Mouse (Mus musculus) embryonic facial prominence, embryonic 14.5 days (tissue): ENCODE measurements around the gene Glb1. TPM values are rescaled to one million over a fixed set of nuclear protein-coding genes. Genes with fewer than 3 reads are reported as not detected.
"Not testable (repeated sequence)": the region's sequence is repeated elsewhere in the genome, so short reads cannot be mapped to it uniquely, and the experiment has no call there.

Source experiments
- ATAC-seq: fragments of 200-750 bp; cut with Nextera tagmentation; 2 replicates; pipeline ENCODE4 v1.8.0; 2017; ENCODE audit warnings: low read depth, moderate number of reproducible peaks, moderate TSS enrichment
- DNase-seq: peaks from one replicate; pipeline ENCODE4 v3.0.0-alpha.2; 2015; ENCODE audit warnings: low spot score
- H3K27ac ChIP-seq: fragments of 300-500 bp; sonication (generic); replicated peaks from 2 replicates; pipeline ENCODE4 v1.5.1; 2014; ENCODE audit warnings: low read depth, mild to moderate bottlenecking, low read length, moderate library complexity
- H3K27me3 ChIP-seq: fragments of 300-500 bp; sonication (generic); replicated peaks from 2 replicates; pipeline ENCODE4 v1.6.1; 2014; ENCODE audit warnings: low read length; ENCODE audit not compliant: control insufficient read depth, insufficient read depth
- H3K36me3 ChIP-seq: fragments of 300-500 bp; sonication (generic); 2 replicates; pipeline ENCODE4 v1.6.1; 2014; ENCODE audit warnings: low read length, mixed read lengths; ENCODE audit not compliant: control insufficient read depth, insufficient read depth
- H3K4me1 ChIP-seq: fragments of 300-500 bp; sonication (generic); 2 replicates; pipeline ENCODE4 v1.6.1; 2014; ENCODE audit warnings: antibody characterized with exemption, low read length; ENCODE audit not compliant: control insufficient read depth, insufficient read depth
- H3K4me2 ChIP-seq: fragments of 300-500 bp; sonication (generic); 2 replicates; pipeline ENCODE4 v1.6.1; 2014; ENCODE audit warnings: low read depth, mild to moderate bottlenecking, low read length, moderate library complexity, mixed read lengths
- H3K4me3 ChIP-seq: fragments of 300-500 bp; sonication (generic); 2 replicates; pipeline ENCODE4 v1.5.1; 2014; ENCODE audit warnings: low read depth, mild to moderate bottlenecking, low read length
- H3K9ac ChIP-seq: fragments of 300-500 bp; sonication (generic); 2 replicates; pipeline ENCODE4 v1.6.1; 2014; ENCODE audit warnings: low read depth, mild to moderate bottlenecking, low read length, moderate library complexity, mixed read lengths
- H3K9me3 ChIP-seq: fragments of 300-500 bp; sonication (generic); 2 replicates; pipeline ENCODE4 v1.6.1; 2016; ENCODE audit warnings: low read length; ENCODE audit not compliant: control insufficient read depth
- WGBS: fragments of 180-500 bp; shearing (Covaris S2); extraction: QIAGEN DNeasy Blood & Tissue Kit; methylation state at CpG from one replicate; pipeline ENCODE4 v1.1.7; 2014; 5-methylcytosine and 5-hydroxymethylcytosine counted together
- polyA plus RNA-seq: library from polyadenylated mRNA; unstranded; fragments of >200 nt; fragmentation: Nextera tagmentation; extraction: Ambion mirVana; gene quantifications from 2 replicates; pipeline ENCODE4 v1.2.1, GENCODE M21; 2014

The Glb1 gene
- 42.5 and 44.6 TPM in 2 replicates for polyA plus RNA-seq

GRCm38 (mm10) chr9:114400949-114401684 is at the start of gene Glb1, which contains the start of gene Tmppe:
TSS of gene Glb1 (plus strand) at chr9:114401076.
TSS of gene Tmppe (plus strand) at chr9:114401105.
- Histone ChIP-seq H3K9me3 (no peaks in the 10 kb centered on the region), H3K27ac (peak within 1 kb of the TSS; percentile 94), H3K4me3 (peak within 1 kb of the TSS; percentile 72), H3K36me3 (peaks cover 26% of the 10 kb centered on the region), H3K9ac (peak within 1 kb of the TSS; percentile 92), H3K4me2 (peak within 1 kb of the TSS; percentile 70), H3K27me3 (no peaks in the 10 kb centered on the region), H3K4me1 (peaks cover 5% of the 10 kb centered on the region; the same call in 1 of the 2 replicates)
- ATAC-seq (peak; percentile 99), DNase-seq (peak; percentile 95)
- under 1% methylated on average over 65 of the region's 73 CpGs for WGBS

- no peaks in the 10 kb centered on the region for H3K36me3 ChIP-seq
- ATAC-seq (peak; percentile 85), DNase-seq (peak; percentile 90)
- H3K9me3 ChIP-seq = no peaks in the 10 kb centered on the region
- H3K4me3 ChIP-seq = peak overlapping the region; percentile 54
- peak overlapping the region; percentile 93 for H3K4me2 ChIP-seq
- H3K4me1 ChIP-seq = no peaks in the 10 kb centered on the region
- no peaks in the 10 kb centered on the region for H3K27me3 ChIP-seq
- WGBS = 1% methylated on average over 48 of the region's 48 CpGs
- H3K9ac ChIP-seq = peak overlapping the region; percentile 63
- no peak overlapping the region for H3K27ac ChIP-seq
Measured at GRCm38 (mm10) chr9:114367783-114368470, 32.9 kb upstream of the Glb1 start.

DNA sequence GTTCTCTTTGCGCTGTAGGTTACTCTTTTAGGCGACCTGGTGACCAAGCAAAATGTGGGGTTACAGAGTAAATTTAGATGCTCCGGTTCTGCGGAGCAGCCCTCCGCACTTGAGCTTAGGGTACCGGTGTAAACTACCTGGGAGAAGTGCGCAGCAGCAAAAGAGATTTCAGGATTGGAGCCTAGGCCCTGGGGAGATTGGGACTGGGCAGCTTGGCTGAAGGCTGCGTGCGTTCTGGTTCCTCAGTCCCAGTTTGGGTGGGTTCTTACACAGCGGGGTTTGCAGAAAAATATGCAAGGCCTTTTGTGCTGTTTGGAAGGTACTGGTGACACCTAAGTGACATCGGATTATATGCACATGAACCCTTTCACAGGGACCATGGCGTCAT is 32.4 kb upstream of the Glb1 start:
- no peak for DNase-seq
- Histone ChIP-seq H3K9me3 (no peaks in the 10 kb centered on the region), H3K4me1 (no peaks in the 10 kb centered on the region), H3K4me2 (peak overlapping the region; percentile 93), H3K27ac (no peak overlapping the region), H3K36me3 (no peaks in the 10 kb centered on the region), H3K4me3 (peak overlapping the region; percentile 54), H3K9ac (peak overlapping the region; percentile 63), H3K27me3 (no peaks in the 10 kb centered on the region)
- 11% methylated on average over 12 of the region's 12 CpGs for whole genome bisulfite sequencing
- ATAC-seq = peak; percentile 39

DNA sequence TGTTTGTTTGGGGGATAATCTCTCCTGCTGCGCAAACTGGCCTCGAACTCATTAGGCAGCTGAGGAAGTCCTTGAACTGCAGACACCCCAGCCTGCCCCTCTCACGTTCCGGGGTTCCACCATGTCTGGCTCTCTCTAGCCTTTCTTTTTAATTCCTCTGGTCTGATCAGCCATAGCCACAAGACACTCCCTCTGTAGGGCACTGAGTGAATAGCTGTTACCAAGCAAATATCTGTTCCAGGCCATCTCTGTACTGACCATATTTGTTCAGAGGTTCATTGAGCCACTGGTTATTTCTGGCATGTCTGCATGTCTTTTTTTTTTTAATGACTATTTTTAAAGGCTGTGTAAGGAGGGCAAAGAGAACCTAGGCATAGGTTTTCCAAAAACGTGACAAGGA is 31.5 kb upstream of the Glb1 start:
- not testable (repeated sequence) for DNase-seq, H3K9ac ChIP-seq, H3K27me3 ChIP-seq, ATAC-seq, H3K27ac ChIP-seq, H3K4me1 ChIP-seq, H3K4me3 ChIP-seq, H3K36me3 ChIP-seq, H3K4me2 ChIP-seq, H3K9me3 ChIP-seq
- 58% methylated on average over 5 of the region's 5 CpGs for WGBS

- 34% methylated on average over 5 of the region's 5 CpGs for WGBS
- not testable (repeated sequence) for DNase-seq, H3K4me1 ChIP-seq, H3K4me2 ChIP-seq, ATAC-seq, H3K27me3 ChIP-seq, H3K4me3 ChIP-seq, H3K9me3 ChIP-seq, H3K27ac ChIP-seq, H3K9ac ChIP-seq
- H3K36me3 ChIP-seq = peaks cover 12% of the 10 kb centered on the region
Measured at GRCm38 (mm10) chr9:114371717-114372116, 29.2 kb upstream of the Glb1 start.

GRCm38 (mm10) chr9:114375276-114375962 is 25.5 kb upstream of the Glb1 start:
- ATAC-seq = no peak
- Histone ChIP-seq H3K27me3 (no peaks in the 10 kb centered on the region), H3K9me3 (no peaks in the 10 kb centered on the region), H3K4me3 (no peak overlapping the region), H3K27ac (no peak overlapping the region), H3K9ac (no peak overlapping the region), H3K36me3 (peaks cover 40% of the 10 kb centered on the region), H3K4me1 (no peaks in the 10 kb centered on the region), H3K4me2 (no peak overlapping the region)
- 93% methylated on average over 9 of the region's 10 CpGs for WGBS
- DNase-seq = no peak

- no peak for ATAC-seq
- Histone ChIP-seq H3K9ac (no peak overlapping the region), H3K27me3 (no peaks in the 10 kb centered on the region), H3K9me3 (no peaks in the 10 kb centered on the region), H3K27ac (no peak overlapping the region), H3K36me3 (peaks cover 49% of the 10 kb centered on the region), H3K4me3 (no peak overlapping the region), H3K4me2 (no peak overlapping the region), H3K4me1 (no peaks in the 10 kb centered on the region)
- no peak for DNase-seq
- 94% methylated on average over 10 of the region's 10 CpGs for WGBS
Measured at GRCm38 (mm10) chr9:114377168-114377567, 23.7 kb upstream of the Glb1 start.

DNA sequence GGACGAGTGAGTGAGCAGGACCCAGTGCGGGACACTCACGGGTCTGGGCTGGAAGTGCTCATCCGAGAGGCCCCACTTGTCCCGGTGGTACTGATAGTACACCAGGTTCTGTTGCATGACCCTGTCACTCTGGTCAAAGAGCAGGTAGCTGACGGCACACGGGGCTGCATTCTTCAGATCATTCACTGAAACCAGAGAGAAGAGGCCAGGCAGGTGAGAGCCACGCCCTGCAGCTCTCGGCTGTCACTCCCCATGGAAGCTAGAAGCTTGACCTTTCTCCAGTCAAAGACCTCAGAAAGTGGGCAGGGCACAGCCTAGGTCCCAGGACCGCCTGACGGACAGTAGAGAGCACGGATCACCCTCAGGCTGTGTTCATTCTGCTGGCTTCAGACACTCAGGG is 21.0 kb upstream of the Glb1 start:
- Histone ChIP-seq H3K4me3 (no peak overlapping the region), H3K9me3 (no peaks in the 10 kb centered on the region), H3K4me2 (no peak overlapping the region), H3K36me3 (peaks cover 71% of the 10 kb centered on the region), H3K4me1 (no peaks in the 10 kb centered on the region), H3K27me3 (no peaks in the 10 kb centered on the region), H3K27ac (no peak overlapping the region), H3K9ac (no peak overlapping the region)
- DNase-seq (no peak), ATAC-seq (no peak)
- WGBS = 86% methylated on average over 9 of the region's 12 CpGs
